Mouse (Mus musculus) large intestine, adult 2 months (tissue): ENCODE measurements around the gene Gm20388. TPM values are rescaled to one million over a fixed set of nuclear protein-coding genes. Genes with fewer than 3 reads are reported as not detected.

Experiments
- DNase-seq: peaks from one replicate; pipeline ENCODE4 v3.0.0-alpha.2; 2012; ENCODE audit warnings: low read depth, low spot score
- WGBS: fragments of 180-500 bp; shearing (Covaris S2); methylation state at CpG from one replicate; pipeline ENCODE4 v1.1.7; 2018; 5-methylcytosine and 5-hydroxymethylcytosine counted together
- polyA plus RNA-seq: library from polyadenylated mRNA; depleted of rRNA; stranded (reverse); fragments of >200 nt; gene quantifications from 2 replicates; pipeline ENCODE4 v1.2.3, GENCODE M21; 2012

Gm20388 gene
- polyA plus RNA-seq, 1 experiment: 31.5 TPM

GRCm38 (mm10) chr8:121609916-121610315 lies 1699.3 kb downstream of the Gm20388 start:
- DNase-seq: no peak
- WGBS: 83% methylated on average over 11 of the region's 11 CpGs

GRCm38 (mm10) chr8:121613419-121613818 lies 1702.8 kb downstream of the Gm20388 start:
- DNase-seq: no peak

DNA sequence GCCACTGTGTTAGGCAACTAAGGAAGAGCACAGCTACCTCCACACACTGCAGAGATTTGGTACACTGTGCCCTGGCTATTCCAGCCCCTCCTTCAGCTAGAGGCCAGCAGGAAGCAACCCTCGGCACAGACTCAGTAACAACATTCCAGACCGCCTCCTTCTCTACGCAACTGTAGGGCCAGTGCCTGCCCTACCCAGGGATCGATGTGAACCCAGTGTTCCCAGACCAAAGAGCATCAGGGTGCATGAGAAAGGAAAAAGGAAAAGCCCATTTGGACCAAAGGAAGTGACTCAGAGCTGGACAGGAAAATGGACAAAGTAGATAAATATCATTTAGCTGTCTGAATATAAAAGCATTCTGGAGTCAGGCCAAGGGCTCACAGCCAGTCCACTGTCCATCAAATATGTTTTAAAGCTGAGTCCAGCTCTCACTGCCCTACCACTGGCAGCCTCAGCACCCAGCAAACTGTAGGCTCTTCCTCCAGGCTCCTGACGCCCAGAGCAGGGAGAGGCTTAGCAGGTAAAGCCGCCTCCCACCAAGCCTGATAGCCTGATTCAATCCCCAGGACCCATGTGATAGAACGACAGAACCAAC lies 1708.9 kb downstream of the Gm20388 start:
- WGBS: 16% methylated on average over 7 of the region's 7 CpGs
- peak; percentile 43 for DNase-seq

DNA sequence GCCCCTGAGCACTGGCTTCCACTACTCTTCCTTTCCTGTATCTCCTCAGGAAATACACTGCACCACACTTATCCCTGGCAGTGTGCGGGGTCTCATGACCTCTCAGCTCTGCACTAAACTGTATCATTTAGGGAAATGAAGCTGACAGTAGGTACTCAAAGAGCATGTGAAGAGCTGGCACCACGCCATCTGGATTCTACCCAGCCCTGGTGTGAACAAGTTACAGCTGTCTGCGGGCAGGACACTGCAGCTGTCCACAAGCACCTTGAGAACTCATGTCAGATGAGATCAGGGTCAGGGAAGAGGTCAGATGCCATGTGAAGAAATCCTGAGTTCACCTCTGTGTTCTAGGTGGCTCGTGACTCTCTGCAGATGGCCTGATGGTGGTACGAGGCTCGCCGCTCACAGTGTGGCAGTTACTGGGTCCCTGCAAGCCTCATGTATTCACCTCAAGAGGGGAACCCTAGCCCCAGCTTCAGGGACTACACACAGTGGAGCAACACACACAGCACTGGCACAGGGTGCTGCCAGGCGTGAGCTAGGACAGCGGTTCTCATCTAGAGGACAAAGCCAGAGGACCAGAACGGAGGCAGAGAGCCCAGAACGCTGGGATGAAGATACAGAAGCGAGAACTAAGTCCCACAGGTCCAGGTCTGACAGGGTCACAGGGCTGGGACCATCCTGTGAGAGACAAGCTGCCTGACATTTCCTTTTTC lies 1710.3 kb downstream of the Gm20388 start:
- no peak for DNase-seq
- WGBS: 75% methylated on average over 12 of the region's 12 CpGs

GRCm38 (mm10) chr8:121621879-121622278 lies 1711.2 kb downstream of the Gm20388 start:
- WGBS: 81% methylated on average over 1 of the region's 1 CpGs
- no peak for DNase-seq

- WGBS: 85% methylated on average over 8 of the region's 8 CpGs
- no peak for DNase-seq
Observed at GRCm38 (mm10) chr8:121623043-121623442, 1712.4 kb downstream of the Gm20388 start.

GRCm38 (mm10) chr8:121628681-121629080 lies 1718.0 kb downstream of the Gm20388 start:
- no peak for DNase-seq
- whole genome bisulfite sequencing: 76% methylated on average over 4 of the region's 4 CpGs

- WGBS: 46% methylated on average over 7 of the region's 7 CpGs
Observed at GRCm38 (mm10) chr8:121631645-121632071, 1721.0 kb downstream of the Gm20388 start.

GRCm38 (mm10) chr8:121632401-121632800 lies 1721.8 kb downstream of the Gm20388 start:
- WGBS: 77% methylated on average over 5 of the region's 5 CpGs
- DNase-seq: no peak

More at GRCm38 (mm10) chr8:121631645-121632071, 1721.0 kb downstream of the Gm20388 start:
- DNase-seq: no peak

DNA sequence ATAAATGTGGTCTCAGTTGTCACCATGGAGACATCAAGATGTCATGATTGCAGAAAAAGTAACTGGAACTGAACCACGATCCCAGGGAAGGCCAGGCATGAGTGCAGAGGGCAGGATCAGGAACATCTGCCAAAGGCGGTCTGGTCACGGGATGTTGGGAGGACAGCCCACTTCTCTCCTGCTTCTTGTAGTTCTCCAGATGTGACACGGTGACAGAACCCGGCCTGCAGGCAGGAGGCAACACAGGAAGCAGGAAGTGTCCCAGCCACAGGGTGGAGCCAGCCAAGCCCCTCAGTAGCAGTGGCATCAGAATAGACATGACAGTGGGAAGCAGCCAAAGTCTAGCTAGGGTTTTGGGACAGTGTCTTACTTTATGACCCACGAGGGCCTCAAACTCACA lies 1724.9 kb downstream of the Gm20388 start:
- no peak for DNase-seq
- WGBS: 41% methylated on average over 6 of the region's 6 CpGs

GRCm38 (mm10) chr8:121636180-121636579 lies 1725.5 kb downstream of the Gm20388 start:
- no peak for DNase-seq
- WGBS: 74% methylated on average over 8 of the region's 8 CpGs

DNA sequence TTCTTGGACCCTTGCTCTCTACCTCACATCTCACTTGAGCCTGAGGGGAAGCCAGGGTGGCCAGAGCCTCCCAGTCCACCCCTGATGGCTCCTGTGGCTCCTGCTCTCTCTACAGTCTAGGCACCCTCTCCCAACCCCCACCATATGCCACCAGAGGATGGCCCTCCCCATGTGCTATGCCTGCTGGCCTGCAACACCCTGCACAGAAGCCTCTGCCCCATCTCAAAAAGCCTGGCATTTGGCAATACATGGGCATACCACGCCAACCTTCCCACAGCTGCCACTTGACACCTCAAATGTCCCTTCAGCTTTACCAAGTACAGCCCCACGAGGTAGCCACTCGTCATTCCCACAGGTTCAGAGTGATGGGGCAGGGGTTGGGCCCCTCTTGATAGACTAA lies 1732.2 kb downstream of the Gm20388 start:
- WGBS: 73% methylated on average over 3 of the region's 3 CpGs
- DNase-seq: no peak

DNA sequence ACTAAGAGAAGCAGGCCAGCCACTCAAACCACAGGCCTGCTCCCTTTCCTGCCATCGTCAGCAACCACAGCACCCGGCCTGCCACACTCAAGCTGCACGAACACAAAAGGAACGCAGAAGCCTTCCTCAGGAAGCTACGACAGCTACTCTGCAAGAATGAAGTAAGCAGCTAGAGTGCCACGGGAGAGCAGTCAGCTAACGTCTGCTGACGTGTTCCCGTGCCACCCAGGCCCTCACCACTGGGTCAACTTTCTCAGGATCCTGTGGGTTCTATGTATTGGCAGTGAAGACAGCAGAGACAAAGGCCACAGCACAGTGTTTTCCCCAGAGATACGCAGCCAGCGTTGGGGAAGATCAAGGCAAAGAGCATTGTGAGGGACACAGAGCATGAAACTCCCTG lies 1732.7 kb downstream of the Gm20388 start:
- no peak for DNase-seq
- WGBS: 67% methylated on average over 11 of the region's 11 CpGs

GRCm38 (mm10) chr8:121647511-121648215 lies 1737.0 kb downstream of the Gm20388 start:
- 72% methylated on average over 12 of the region's 12 CpGs for WGBS

GRCm38 (mm10) chr8:121648451-121648850 lies 1737.8 kb downstream of the Gm20388 start:
- DNase-seq: no peak
- WGBS: 68% methylated on average over 16 of the region's 16 CpGs

More at GRCm38 (mm10) chr8:121647511-121648215, 1737.0 kb downstream of the Gm20388 start:
- DNase-seq: no peak

DNA sequence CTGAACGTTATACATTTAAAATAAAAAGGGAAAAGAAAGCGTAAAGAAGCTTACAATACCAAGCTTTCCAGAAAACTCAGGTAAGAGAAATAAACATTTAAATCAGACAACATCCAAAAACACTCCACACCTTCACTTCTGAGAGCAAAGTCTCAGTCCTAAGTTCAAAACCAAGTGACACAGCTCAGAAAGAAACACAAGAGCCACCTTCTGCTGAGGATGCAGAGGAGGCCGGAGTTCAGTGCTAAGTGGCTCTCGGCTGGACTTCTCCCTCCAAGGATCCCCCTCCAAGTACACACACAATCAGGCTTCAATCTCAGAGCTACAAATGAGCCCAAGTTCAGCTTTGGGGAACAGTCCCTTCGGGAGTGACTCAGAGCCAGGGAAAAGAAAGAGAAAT lies 1738.8 kb downstream of the Gm20388 start:
- DNase-seq: no peak
- 69% methylated on average over 5 of the region's 5 CpGs for WGBS

DNA sequence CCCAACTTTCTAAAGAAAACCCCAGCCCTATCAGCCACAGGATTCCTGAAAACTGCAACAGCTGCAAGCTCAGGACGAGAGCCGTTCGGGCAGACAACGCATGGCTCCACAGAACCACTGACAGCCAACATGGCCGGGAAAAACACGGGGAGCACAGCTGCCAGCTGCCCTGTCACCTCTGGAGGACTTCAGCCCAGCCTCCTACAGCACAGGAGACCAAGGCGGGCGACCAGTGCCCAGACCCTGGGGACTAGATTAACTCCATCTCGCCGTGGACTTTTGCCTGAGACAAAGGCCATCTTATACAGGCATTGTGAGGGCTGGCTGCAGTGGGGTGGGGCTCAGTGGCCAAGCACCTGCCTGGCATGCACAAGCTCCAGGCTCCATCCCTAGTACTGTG lies 1739.3 kb downstream of the Gm20388 start:
- no peak for DNase-seq
- 34% methylated on average over 10 of the region's 10 CpGs for WGBS

- WGBS: 47% methylated on average over 20 of the region's 20 CpGs
- DNase-seq: no peak
Observed at GRCm38 (mm10) chr8:121650389-121651307, 1740.0 kb downstream of the Gm20388 start.

DNA sequence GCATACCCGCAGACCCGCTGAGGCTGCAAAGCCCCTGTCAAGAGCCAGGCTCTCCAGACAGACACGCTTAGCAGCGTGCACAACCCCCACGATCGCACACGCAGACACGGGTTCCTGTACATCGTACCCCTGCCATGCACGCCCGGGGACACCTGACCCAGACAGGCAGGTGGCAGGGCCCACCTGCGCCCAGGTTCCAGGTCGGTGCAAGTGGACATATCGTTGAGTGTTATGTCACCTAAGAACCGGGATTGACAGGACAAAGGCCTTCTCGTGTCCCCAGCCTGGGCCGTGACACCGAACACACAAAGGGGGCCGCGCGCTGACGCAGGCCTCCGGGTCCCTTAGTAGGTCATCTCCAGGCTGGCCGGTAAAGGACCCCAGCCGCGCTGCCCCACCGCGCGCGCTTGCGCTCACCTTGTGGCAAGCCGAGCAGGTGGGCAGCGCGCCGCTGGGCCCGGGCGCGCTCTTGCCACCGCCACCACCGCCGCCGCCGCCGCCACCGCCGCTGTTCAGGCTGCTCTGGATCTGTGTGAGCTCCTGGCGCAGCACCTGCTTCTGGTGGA lies 1740.8 kb downstream of the Gm20388 start:
- DNase-seq: no peak
- WGBS: 6% methylated on average over 47 of the region's 47 CpGs
